Mouse (Mus musculus): ENCODE measurements around the gene Dip2c.

The Dip2c gene

GRCm38 (mm10) chr13:9329307-9329915 is 53.1 kb downstream of the Dip2c start:
- DNase-seq (ENCODE audit: low spot score in 2 of 2): no peak

DNA sequence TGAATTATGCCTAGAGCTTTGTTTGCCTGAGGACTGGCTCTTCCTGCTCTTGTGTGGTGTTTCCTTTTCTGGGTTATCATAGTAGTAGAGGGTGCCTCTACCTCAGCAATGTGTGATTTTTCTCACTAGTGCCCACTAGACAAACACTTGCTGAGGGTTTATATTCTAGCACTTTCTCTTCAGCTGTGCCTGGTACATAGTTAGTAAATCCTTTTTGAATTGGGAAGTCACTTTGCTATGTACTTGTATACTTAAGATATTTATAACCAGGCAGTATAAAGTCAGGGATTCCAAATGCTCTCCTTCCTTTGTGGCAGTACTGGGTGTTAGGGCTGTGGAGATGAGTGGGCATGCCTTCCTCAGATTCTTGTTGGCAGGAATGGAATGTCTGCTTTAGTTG is 56.9 kb downstream of the Dip2c start:
- DNase-seq (ENCODE audit: low spot score in 2 of 2): no peak

- DNase-seq (ENCODE audit: low spot score in 2 of 2): no peak
Observed at GRCm38 (mm10) chr13:9340293-9340692, 64.0 kb downstream of the Dip2c start.

DNA sequence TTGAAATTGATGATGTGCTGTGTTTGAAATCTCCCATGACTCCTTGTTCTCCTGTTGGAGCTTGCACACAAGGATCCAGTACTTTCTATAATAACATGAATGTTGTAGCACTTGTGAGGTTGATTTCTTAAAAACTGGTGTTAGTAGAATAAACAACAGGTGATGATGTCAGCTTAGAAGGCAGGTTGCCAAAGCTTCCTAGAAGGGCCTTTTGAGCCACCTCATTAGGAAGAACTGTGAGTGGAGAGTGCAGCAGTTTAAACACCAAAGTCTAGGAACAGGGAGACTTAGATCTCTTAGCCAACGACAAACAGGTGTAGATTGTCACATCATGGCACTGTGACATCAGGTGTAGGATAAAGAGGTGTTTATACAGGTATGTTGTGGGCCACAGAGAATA is 66.4 kb downstream of the Dip2c start:
- no peak for DNase-seq (ENCODE audit: low spot score in 2 of 2)

- no peak for DNase-seq (ENCODE audit: low spot score in 2 of 2)
Observed at GRCm38 (mm10) chr13:9347448-9347847, 71.1 kb downstream of the Dip2c start.

GRCm38 (mm10) chr13:9350670-9351069 is 74.3 kb downstream of the Dip2c start:
- DNase-seq (ENCODE audit: low spot score in 2 of 2): no peak

DNA sequence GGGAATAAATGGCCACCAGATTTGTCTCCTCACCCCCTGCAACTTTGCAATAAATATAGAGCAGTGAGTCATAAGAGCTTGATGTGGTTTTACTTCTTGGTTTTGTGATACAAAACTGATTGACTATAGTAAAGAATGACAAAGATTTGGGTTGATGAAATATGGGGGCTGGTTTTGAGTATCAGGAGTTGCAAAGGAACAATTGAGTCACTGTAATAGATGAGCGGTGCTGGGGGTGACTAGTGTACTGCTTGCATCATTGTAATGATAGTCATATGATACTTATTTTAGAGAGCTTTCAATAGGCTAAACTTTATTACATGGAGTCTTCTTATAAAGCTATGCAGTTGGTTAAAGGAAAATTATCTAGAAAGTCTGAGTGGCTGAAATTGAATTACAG is 77.6 kb downstream of the Dip2c start:
- no peak for DNase-seq (ENCODE audit: low spot score in 2 of 2)

DNA sequence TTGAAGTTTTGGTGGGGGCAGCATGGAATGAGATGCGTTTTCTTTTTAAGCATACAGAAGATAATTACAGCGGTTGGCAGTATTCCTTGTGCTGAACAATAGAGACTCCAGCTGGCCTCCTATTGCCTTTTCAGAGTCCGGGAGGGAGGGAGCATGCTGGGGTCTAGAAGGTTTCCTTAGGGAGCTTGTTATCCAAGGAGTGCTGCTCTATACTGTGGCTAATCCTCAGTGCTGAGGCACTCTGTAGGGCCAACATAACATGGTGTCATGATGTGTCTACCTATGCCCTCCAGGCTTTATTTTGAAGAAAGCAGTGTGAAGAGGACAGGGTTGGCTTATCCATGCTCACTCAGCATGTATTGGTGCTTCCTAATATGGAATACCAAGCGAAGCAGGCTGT is 79.0 kb downstream of the Dip2c start:
- no peak for DNase-seq (ENCODE audit: low spot score in 2 of 2)

DNA sequence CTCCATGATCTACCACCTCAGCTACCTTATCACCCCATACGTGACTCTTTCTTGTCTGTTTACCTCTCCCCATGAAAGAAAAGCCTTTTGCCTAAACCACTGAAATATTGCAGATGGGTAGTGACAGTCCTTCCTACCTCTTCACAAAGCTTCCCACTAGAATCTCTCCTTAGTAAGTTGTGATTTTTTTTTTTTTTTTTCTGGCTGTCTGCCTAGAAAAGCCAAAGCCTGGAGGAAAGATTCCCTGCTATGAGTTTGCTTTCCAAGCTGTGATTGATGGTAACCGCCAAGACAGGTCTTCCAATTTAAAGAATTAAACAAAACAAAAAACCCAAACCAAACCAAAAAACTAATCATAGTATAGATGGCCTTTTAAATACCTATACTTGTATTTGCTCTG is 85.1 kb downstream of the Dip2c start:
- no peak for DNase-seq (ENCODE audit: low spot score in 2 of 2)

GRCm38 (mm10) chr13:9371387-9371786 is 95.1 kb downstream of the Dip2c start:
- DNase-seq (ENCODE audit: low spot score in 2 of 2): no peak

- DNase-seq (ENCODE audit: low spot score in 2 of 2): no peak
Observed at GRCm38 (mm10) chr13:9377130-9377529, 100.8 kb downstream of the Dip2c start.

GRCm38 (mm10) chr13:9380740-9381410 is 104.5 kb downstream of the Dip2c start:
- no peak for DNase-seq (ENCODE audit: low spot score in 2 of 2)

- no peak for DNase-seq (ENCODE audit: low spot score in 2 of 2)
Observed at GRCm38 (mm10) chr13:9388017-9388416, 111.7 kb downstream of the Dip2c start.

DNA sequence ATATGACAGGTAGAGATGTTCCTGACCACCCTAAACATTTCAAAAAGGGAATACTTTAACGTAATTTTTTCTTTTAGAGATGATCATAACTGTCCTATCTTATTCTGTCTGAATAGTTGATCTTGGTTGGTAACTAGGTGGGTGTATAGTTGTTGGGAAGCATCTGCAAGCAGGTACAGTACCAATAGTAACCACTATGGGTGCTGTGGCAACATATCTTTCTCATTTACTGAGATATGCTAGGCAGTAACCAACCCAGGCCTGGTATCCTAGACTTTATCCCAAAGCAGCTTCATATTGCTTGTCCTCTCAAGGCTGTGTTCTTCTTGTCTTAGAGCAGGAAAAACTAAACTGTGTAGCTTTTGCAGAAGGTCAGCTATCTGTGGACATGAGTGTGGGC is 113.0 kb downstream of the Dip2c start:
- no peak for DNase-seq (ENCODE audit: low spot score in 2 of 2)

DNA sequence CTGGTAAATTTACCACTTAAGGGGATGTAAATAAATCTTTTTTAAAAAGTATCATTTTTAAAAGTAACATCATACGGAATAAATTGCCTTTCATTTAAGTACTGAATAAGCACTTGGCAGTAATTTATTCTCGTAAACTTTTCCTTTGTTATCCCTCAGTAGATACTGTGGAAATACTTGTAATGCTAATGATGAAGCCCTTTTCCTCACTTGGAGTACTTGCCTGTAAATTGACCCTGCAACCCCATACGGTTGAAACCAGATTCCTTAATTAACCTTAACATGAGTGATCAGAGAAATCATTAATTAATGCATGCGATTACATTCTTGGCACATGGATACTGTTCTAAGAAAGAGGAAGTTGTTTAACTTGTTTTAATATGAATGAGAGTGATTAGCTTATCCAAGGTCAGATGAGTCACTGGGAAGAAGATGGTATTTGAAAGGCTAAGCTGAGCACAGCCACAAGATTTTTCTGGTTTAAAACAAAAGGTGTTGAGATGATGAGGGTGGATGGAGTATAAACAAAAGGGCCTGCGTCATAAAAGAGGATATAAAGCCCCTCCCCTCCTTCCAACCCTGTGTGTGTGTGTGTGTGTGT is 114.0 kb downstream of the Dip2c start:
- DNase-seq (ENCODE audit: low spot score in 2 of 2): no peak

GRCm38 (mm10) chr13:9393470-9393869 is 117.1 kb downstream of the Dip2c start:
- no peak for DNase-seq (ENCODE audit: low spot score in 2 of 2)

DNA sequence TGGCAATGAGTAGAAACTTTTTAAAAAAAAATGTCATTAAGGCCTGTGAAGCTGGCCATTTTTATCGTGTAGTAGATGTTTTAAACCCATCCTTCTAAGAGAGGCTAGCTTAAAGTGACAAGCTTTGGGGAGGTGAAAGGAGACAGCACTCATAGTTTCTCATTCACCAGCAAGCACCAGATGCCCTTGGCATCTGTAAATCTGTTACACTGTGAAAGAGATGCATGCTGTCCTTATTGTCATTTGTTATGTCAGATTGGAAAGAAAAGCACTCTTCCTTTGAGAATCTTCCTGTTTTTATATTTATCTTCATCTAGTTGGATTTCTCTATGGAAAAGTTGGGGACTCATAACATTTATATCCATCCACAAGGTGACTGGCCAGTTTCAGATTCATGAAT is 119.0 kb downstream of the Dip2c start:
- no peak for DNase-seq (ENCODE audit: low spot score in 2 of 2)

DNA sequence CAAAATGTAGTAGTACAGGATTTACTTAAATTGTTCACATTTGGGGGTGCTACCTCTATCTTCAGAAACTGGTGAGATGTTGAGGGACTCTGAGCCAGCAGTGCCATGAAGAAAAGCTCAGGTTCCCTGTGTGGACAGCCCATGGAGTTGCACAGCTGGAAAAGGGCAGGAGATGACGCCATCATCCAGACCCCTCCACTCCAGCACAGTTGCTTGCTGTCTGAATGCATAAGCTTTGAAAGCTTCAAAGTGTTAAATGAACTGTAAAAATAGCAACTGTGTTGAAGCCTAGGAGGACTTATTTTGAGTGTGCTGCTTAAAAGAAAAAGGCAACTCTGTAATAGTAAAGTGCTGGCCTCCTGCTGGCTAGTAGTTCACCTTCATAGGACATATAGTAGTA is 122.5 kb downstream of the Dip2c start:
- no peak for DNase-seq (ENCODE audit: low spot score in 2 of 2)

- DNase-seq (ENCODE audit: low spot score in 2 of 2): no peak
Observed at GRCm38 (mm10) chr13:9405399-9405798, 129.1 kb downstream of the Dip2c start.

- no peak for DNase-seq (ENCODE audit: low spot score in 2 of 2)
Observed at GRCm38 (mm10) chr13:9408983-9409382, 132.7 kb downstream of the Dip2c start.

DNA sequence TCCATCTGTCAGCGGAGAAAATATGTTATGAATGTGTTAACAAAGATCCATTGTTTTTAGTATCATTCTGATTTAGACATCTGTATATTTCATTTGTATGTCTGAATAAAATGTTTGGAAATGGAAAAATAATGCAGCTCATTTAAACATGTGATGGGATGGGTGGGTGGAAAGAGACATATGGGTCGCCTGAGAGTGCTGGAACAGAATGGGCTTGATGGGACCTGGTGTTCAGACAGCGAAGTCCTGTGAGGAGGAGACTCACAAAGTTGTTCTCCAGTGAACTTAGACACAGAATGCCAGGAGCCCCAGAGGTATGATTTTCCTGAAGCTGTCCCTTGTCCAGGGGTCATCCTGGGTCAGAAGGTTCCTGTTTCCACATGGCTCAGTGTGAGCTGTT is 142.1 kb downstream of the Dip2c start:
- no peak for DNase-seq (ENCODE audit: low spot score in 2 of 2)

- no peak for DNase-seq (ENCODE audit: low spot score in 2 of 2)
Observed at GRCm38 (mm10) chr13:9419213-9419612, 142.9 kb downstream of the Dip2c start.

- DNase-seq (ENCODE audit: low spot score in 2 of 2): no peak
Observed at GRCm38 (mm10) chr13:9421949-9422348, 145.6 kb downstream of the Dip2c start.
